Mouse (Mus musculus): ENCODE measurements around the gene Snrpn. TPM values are rescaled to one million over a fixed set of nuclear protein-coding genes. Genes with fewer than 3 reads are reported as not detected.

Snrpn gene
- polyA plus RNA-seq, 1 experiment: 30.8 TPM

- H3K4me1 ChIP-seq (ENCODE audit: control insufficient read depth, insufficient read depth, insufficient read length, low read length): no peaks in the 10 kb centered on the region
- no peak overlapping the region for H3K27ac ChIP-seq (replicated peaks; ENCODE audit: low read depth, low read length)
- peak overlapping the region; percentile 66 for H3K4me3 ChIP-seq (ENCODE audit: insufficient read depth, low read depth, low read length)
Observed at GRCm38 (mm10) chr7:60003921-60004605, 136.0 kb downstream of the Snrpn start.

GRCm38 (mm10) chr7:60003006-60003865 is 136.8 kb downstream of the Snrpn start:
- Histone ChIP-seq H3K4me1 (ENCODE audit: control insufficient read depth, insufficient read depth, insufficient read length, low read length) (no peaks in the 10 kb centered on the region), H3K4me3 (ENCODE audit: insufficient read depth, low read depth, low read length) (peak overlapping the region; percentile 66), H3K27ac (replicated peaks; ENCODE audit: low read depth, low read length) (no peak overlapping the region)

DNA sequence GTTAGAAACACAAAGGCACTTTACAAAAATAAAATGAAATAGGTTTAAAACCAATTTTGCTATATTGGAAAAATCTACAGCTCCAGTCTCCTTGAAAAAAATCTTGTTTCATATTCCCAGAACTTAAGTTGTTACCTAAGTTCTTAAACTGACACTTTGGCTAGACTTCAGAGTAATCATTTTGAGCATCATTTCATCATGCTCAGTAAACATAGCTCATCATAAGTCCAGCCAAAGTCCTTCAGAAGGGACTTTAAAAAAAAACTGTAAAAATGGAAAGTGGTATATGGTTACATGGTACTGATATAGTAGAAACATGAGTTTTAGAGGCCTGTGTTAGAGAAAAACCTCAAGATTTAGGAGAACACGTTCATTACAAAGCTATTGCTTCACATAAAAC is 161.4 kb downstream of the Snrpn start:
- H3K4me3 ChIP-seq (ENCODE audit: insufficient read depth, low read depth, low read length): no peak overlapping the region
- no peak overlapping the region for H3K27ac ChIP-seq (replicated peaks; ENCODE audit: low read depth, low read length)

More for the DNA sequence above, 161.4 kb downstream of the Snrpn start:
- H3K4me1 ChIP-seq (ENCODE audit: control insufficient read depth, insufficient read depth, insufficient read length, low read length): no peaks in the 10 kb centered on the region

Other genes with a start within 250 kb of the Snrpn start
- gene Snurf, start 135.2 kb downstream of the Snrpn start, polyA plus RNA-seq (2012; ENCODE audit: insufficient read depth, insufficient read length, missing spikeins): 31.3 and 45.5 TPM in 2 replicates
- gene Gm38393, start 135.2 kb downstream of the Snrpn start, polyA plus RNA-seq (2012; ENCODE audit: insufficient read depth, insufficient read length, missing spikeins): 0.28 and 0.38 TPM in 2 replicates

All from brown adipose tissue, adult 24 weeks (tissue).